Mouse (Mus musculus) CD8-positive naive resting alpha-beta T cell, adult 2 months (primary cell): ENCODE results near the gene Nbr1.
A peak's percentile ranks its signal among the peaks of the same experiment; 100 is the strongest.
"Not testable (repeated sequence)": the region's sequence is repeated elsewhere in the genome, so short reads cannot be mapped to it uniquely, and the experiment has no call there.

ENCODE experiments used
- DNase-seq, 2 experiments: peaks; one replicate each; pipeline ENCODE4 v3.0.0; 2022; ENCODE audit warnings: low read depth in 2 of 2, low spot score in 2 of 2

The Nbr1 gene

GRCm38 (mm10) chr11:101618596-101618995 lies 66.6 kb downstream of the Nbr1 start:
- no peak for DNase-seq

DNA sequence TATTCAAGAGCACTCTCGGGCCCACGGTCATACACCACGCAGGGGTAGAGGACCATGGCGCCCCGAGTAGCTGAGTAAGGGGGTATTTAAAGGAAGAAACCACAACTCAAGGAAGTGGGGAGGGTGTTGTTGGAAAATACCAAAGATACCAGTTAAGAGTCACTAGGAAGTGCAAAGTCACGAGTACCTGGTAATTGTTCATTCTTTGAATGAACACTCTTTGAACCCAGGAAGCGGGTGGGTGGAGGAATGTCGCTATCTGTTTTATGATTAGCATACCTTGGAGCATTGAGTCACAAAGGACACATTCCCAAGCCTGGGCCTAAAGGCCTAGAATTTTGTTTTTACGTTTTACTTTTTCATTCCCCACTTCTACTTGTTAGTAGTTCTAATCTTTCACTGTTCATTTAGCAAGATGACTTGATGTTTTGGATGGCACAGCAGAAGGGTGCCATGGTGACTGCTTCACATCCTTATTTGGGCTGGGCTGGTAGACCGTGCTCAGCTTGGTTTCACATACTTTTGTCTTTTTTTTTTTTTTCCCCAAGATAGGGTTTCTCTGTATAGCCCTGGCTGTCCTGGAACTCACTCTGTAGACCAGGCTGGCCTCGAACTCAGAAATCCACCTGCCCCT lies 68.2 kb downstream of the Nbr1 start:
- DNase-seq = not testable (repeated sequence)

DNA sequence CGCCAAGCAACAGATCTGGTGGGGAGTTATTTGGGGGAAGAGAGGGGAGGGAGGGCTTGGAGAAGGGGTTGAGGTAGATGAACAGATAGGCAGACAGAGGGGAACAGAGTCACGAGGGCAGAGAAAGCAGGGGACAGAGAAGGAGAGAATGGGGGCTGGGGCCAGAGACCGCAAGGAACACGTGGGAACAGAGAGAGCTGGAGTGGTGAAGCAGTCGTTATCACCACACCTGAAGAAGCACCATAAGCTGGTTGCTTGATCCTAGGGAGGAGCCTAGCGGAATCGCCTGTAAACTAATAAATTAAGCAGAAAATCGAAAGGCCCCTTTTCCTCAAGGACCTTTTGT lies 74.7 kb downstream of the Nbr1 start:
- DNase-seq = no peak

- peak; percentile 58 to 69 for DNase-seq
Measured at GRCm38 (mm10) chr11:101626995-101627856, 75.3 kb downstream of the Nbr1 start, which contains the start of gene Rdm1. Rdm1 (plus strand) TSS chr11:101627195.

DNA sequence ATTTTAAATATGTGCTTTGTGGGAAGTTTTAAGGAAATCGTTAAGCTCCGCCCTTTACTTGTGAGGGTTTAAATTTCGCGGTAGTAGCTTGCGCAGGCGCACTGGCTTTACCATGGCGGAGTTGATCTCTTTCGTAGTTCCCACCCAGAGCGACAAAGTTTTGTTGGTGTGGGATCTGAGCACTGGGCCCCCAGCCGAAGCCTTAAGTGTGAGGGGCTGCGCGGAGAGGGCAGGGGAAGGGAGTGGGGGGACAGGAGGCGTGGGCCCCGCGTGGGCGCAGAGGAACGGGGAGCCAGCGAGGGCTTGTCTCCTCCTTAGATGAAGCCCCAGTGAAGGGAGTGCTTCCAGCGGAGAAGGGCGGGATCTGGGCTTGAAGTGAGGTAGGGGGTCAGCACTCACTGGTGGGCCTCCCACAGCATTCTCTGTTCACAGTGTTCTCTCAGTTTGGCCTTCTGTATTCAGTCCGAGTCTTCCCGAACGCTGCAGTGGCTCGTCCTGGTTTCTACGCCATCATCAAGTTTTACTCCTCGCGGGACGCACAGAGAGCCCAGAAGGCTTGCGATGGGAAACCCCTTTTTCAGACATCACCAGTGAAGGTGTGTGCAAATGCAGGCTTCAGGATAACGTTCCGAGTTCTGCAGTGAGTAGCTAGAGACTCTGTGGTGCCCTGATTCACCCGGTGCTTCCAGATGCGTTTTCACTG lies 76.1 kb downstream of the Nbr1 start:
- peak; percentile 74 to 83 for DNase-seq

DNA sequence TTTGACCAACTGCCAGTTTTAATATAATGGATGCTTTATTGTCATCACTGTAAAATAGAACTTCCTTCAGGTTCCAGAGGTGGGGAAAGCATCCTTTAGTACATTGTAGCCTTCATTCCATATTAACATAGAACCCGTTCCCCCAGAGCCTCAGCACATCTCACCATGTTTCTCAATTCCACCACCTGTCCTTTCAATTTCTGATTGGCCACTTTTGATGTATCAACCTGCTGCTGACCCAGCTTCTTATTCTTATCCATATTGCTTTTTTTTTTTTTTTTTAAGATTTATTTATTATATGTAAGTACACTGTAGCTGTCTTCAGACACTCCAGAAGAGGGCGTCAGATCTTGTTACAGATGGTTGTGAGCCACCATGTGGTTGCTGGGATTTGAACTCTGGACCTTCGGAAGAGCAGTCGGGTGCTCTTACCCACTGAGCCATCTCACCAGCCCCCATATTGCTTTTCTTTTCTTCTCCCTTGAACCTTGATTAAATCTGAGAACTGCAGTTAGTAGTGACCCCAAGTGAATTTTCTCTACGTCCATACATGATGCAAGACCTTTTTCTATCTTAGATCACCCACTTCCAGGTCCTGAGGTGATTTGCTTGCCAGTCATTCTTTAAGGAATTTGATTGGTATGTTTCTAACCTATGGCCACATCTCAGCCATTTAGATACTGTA lies 76.9 kb downstream of the Nbr1 start:
- DNase-seq = not testable (repeated sequence)
